Mouse (Mus musculus) thymus, postnatal 4 days (tissue): Measurements from ENCODE around the gene 1700008O03Rik.

Experiments
- DNase-seq: peaks from one replicate; pipeline ENCODE4 v3.0.0; 2021

Gene 1700008O03Rik

GRCm38 (mm10) chr7:44343459-44344015 lies 42.1 kb downstream of the 1700008O03Rik start:
- no peak for DNase-seq

DNA sequence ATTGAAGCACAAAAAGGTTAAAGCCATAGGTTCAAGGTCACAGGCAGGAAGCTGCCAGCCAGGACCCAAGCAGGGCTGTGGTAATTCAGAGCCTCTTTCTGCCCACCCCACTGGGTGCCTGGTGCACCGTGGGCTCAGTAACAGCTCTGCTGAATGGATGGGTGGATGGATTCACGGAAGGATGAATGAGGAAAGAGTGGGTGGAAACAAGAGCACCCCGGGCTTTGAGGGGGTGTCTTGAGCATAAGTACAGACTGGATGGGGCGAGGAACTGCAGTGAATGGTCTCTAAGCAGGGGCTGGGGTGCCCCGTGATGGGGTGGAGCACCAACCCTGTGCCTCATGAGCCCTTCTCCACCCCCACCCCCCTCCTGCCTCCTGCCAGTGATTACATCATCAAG lies 43.9 kb downstream of the 1700008O03Rik start:
- no peak for DNase-seq

DNA sequence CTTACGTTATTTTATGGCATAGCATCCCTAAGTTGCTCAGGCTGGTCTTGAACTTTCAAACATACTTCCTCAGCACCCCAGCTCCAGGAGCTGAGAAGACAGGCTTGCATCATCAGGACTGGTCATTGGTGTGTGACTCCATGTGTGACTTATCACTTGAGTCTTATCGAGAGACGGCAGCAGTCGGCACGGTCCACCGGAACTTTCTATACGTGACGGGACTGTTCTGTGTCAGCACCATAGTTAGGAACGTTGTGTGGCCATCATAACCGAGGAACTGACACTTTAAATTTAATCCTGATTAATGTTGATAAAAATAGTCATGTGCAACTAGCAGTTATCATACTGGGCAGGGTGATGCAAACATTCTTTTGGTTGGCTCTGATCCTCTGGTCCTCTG lies 44.5 kb downstream of the 1700008O03Rik start:
- DNase-seq: no peak

DNA sequence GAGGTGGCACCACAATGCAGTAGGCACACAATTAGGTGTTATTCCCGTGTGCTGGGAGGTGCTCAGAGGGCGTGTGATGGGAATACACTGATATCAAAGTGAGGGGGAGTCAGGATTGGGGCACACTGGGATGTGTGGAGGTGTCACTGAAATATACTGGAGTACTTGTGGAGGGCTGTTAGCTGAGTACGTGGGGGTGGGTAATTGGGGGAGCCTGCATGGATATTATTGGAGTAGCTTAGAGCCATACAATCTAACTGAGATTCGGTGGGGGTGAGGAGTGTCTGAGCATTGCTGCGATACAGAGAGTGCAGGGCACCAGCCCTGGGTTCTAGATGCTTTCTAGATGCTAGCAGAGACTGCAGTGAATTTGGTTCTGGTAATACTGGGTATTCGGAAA lies 45.4 kb downstream of the 1700008O03Rik start:
- no peak for DNase-seq

GRCm38 (mm10) chr7:44337121-44337849 lies 48.3 kb downstream of the 1700008O03Rik start:
- no peak for DNase-seq

- no peak for DNase-seq
These were observed 49.3 kb downstream of the 1700008O03Rik start for GRCm38 (mm10) chr7:44336046-44337021.

DNA sequence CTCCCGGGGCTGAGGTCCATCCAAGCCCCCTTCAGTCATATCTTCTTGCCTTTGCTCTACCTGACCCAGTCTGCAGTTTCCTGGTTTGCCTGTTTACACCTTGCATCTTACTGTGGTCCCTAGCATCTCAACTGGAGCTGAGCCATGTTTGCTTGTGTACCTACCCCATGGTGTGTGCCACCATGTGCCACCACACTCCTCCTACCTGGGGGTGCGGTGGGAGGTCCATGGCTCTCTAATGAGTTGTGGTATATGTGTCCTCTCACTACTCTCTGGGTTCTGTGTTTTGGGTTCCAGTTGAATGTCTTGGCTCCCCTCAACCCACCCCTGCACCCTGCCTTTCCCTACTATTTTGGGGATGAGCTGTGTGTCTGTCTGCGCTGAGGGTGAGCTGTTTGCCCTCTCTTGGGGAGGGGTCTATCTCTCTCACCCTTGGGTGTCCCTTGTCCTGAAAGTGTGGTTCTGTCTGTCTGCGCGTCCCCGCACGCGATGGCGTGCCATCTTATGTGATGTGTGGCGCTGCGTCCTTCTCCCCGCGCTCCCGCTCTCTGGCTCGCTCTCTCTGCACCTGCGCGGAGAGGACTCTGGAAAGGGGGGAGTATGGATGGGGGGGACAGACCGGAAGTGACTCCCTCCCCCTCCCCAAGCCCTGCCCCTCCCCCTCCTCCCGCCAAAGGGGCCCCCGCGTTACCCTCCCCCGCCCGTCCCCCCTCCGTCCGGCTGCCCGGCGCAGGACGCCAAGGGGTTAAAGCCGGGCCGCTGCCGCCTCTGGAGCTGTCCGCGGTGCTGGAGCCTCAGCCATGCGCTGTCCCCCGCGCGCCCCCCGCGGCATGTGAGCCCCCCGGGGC lies 50.4 kb downstream of the 1700008O03Rik start:
- DNase-seq: peak; percentile 56

DNA sequence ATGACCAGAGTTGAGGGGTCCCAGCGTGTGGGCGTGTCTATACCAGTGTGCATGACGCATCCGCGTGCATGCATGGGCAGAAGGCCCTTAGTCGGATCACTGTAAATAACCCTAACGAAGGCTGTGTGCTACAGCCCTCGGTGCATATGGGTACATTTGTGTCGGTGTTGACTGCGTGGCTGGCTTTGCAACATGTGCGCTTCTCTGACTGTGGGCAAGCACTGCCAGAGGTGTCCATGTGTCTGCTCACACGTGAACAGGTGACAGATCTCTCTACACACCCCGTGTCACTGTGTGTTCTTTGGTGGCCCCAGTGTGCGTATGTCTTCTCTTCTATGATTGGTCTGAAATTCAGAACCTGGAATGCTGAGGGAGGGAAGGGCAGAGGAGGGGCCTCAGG lies 51.5 kb downstream of the 1700008O03Rik start:
- DNase-seq: no peak

DNA sequence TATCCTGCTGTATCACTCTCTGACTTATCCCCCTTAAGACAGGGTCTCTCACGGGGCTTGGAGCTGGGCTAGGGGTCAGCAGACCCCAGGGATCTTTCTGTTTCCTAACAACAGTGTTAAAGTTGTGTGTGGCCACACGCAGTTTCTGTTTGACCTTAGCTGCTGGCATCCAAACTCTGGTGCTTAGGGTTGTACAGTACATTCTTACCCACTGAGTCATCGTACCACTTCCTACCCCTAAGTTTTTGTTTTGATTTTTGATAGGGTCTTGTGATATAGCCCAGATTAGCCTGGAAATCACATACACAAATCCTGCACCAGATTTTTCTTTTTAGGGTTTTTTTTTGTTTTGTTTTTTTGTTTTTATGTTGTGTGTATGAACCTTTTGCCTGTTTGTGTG lies 53.3 kb downstream of the 1700008O03Rik start:
- DNase-seq: no peak

DNA sequence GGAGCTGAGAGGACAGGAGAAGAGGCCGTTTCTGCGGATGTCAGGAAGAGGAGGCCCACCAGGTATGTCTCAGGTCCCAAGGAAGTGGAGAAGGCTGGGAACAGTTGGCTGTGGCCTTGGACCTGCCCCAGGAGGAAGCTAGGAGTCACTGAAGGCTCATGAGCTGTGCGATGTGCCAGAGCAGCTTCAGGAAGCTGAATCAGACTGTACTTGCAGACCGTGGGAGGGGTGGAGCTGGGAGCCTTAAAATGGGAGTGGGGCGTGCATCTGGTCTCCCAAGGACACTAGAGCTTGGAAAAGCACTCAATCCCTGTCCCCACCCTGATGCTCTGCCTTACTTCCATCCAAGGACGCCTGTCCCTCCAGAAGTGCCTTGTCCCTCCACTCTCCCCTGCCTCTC lies 59.0 kb downstream of the 1700008O03Rik start:
- no peak for DNase-seq

DNA sequence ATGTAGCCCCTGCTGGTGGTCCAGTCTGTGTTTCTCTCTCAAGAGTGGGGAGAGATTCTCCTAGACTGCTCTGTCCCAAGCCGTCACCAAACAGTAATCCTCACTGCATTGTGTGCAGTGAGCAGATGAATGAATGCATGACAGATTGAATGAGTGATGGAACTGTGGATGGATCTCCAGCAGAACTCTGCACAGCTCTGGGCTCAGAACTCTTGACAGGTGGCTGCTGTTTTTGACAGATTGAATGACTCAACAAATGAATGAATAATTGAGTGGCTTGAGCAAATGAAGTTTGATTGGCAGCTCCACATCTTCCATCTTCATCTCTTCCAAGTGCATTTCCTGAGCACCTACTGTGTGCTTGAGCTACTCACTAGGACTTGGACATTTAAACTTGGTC lies 63.3 kb downstream of the 1700008O03Rik start:
- DNase-seq: no peak

- DNase-seq: no peak
These were observed 64.7 kb downstream of the 1700008O03Rik start for GRCm38 (mm10) chr7:44320886-44321285.

DNA sequence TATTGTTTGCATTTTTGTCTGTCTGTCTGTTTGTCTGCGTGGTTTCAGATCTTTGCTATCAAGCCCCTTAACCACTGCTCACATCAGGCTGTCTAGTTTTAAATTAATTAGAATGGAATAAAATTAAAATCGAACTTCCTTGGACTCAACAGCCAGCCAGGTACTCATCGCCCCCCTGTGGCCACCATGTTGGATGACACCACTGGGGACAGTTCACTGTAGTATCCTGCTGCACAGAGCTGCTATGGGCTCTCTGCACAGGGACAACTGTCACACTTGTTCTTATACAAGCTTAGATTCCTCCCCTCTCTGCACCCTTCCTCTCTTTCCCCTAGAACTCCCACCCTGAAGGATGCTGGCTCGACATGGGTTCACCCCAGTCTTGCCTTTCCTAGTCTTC lies 67.7 kb downstream of the 1700008O03Rik start:
- peak; percentile 70 for DNase-seq

- DNase-seq: no peak
These were observed 73.1 kb downstream of the 1700008O03Rik start for GRCm38 (mm10) chr7:44312484-44312883.

DNA sequence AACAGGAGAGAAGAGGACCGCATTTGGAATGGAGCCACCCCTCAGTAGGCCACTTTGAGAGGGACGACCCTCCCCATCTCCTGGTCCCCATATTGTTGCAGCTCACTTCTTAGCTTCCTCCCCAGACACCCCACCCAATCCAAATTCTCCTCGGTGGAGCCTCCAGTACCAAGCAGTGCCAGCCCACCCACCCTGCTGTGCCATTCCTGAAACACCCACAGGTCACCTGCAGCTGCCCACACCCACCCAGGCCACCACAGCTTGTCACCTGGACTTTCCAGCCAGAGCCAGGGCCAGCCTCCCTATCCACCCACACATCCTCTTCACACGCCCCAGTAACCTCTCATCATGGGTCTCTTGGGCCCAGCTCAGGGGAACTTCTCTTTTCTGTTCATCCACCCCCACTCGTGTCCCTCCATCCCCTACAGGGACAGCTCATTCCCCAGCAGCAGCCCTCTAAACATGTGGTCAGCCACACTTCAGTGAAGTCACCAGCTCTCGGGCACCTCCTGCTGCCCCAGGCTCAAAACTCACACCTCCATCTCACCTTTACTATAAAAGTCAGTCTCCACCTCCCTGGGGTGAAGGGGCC lies 73.8 kb downstream of the 1700008O03Rik start:
- no peak for DNase-seq

- DNase-seq: no peak
These were observed 74.5 kb downstream of the 1700008O03Rik start for GRCm38 (mm10) chr7:44310878-44311712.

DNA sequence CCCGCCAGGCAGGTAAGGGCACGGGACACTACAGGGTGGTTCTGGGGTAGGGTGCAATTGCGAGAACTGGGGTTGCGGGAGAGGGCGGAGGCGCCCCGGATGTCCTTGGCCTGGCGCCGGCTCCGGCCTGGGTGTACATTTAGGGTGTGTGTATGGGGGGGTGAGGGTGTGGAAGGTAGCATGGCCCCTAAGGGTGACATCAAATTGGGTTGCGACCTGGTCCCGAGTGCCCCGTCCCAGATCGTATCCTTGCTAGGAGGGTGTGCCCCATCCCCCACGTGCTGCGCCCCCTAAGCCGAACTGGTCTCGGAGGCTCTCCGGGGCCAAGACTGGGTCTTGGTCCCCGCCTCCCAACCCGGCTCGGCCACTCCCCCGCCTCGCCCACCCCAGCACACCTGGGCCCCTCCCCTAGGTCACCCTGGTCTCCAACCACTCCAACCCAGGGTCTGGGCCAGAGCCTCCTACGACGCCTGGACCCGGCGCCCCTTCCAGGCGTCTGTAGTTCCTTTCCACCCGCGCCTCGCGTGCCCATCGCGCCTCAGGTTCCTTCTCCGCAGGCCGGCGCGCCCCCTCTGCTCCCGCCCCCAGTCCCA lies 75.2 kb downstream of the 1700008O03Rik start:
- peak; percentile 39 for DNase-seq
